Mouse (Mus musculus): ENCODE measurements at regions not wholly inside any gene's neighbourhood (a gene's known extent, or its start where the extent isn't known, plus 50 kb on each side); places are given as distances from the start of the nearest gene placed in this dataset.

DNA sequence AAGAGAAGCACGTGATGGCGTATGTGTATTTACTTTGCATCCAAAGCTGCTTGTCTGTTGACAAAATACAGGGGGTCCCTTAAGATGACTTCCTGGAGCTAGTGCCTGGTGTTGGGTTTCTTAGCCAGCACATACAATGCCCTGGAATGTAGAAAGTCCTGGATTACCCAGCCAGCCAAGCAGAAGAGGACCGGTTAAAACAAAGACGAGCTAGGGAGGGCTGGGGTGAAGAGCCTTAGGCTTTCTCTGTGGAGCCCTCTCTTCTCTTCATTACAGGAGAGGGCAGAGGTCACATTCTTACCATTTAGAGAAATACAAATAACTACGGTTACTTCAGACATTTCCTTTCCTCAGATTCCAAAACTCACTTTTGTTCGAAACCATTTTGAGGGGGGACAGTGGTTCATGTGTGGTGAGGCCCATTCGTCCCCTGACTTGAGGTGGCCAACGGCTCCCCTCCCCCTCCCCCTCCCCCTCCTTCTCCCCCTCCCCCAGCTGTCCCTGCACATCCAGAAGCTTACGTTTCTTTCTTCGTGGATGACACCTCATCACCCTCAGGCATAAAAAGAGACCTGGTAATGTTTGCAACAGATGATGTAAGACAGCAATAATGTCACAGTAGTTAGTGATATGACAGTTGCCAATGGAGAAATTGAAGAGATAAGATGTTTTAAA is 275.8 kb upstream of the Arglu1 start:
- no peak for TF ChIP-seq POLR2A (IDR thresholded peaks at IDR 0.05; ENCODE audit: low read depth, low read length)
- TF ChIP-seq CTCF (conservative IDR thresholded peaks at IDR 0.05; ENCODE audit: insufficient read depth, insufficient read length, low read depth, low read length) = no peak

Measured in kidney, adult 2 months (tissue).